Mouse (Mus musculus): ENCODE data around the gene Lrrtm3. TPM values are rescaled to one million over a fixed set of nuclear protein-coding genes. Genes with fewer than 3 reads are reported as not detected.

The Lrrtm3 gene
- polyA plus RNA-seq (2015; fragmentation: Nextera tagmentation; extraction: Ambion mirVana): 41.9 and 51.7 TPM in 2 replicates

- H3K9me3 ChIP-seq (replicated peaks; ENCODE audit: control insufficient read depth, low read length, poor library complexity, severe bottlenecking): no peaks in the 10 kb centered on the region
- H3K4me2 ChIP-seq (ENCODE audit: low read length): peak within 1 kb of the TSS; percentile 77
- no peaks in the 10 kb centered on the region for H3K4me1 ChIP-seq (ENCODE audit: control insufficient read depth, insufficient read depth, low read length)
- under 1% methylated on average over 22 of the region's 22 CpGs for WGBS
- H3K27ac ChIP-seq (ENCODE audit: low read length): no peak within 1 kb of the TSS; the same call in none of the 2 replicates
- peak within 1 kb of the TSS; percentile 70 for H3K9ac ChIP-seq (ENCODE audit: low read depth, low read length)
- no peaks in the 10 kb centered on the region for H3K36me3 ChIP-seq (ENCODE audit: control insufficient read depth, insufficient read depth, low read length)
- ATAC-seq: peak; percentile 95
- H3K4me3 ChIP-seq (ENCODE audit: low read depth, low read length): peak within 1 kb of the TSS; percentile 50
- no peaks in the 10 kb centered on the region for H3K27me3 ChIP-seq (ENCODE audit: control insufficient read depth, insufficient read depth, low read depth, low read length)
Observed at GRCm38 (mm10) chr10:64089680-64090460, at the start of gene Lrrtm3. TSS of gene Lrrtm3 (minus strand) at chr10:64090277.

- Histone ChIP-seq H3K9ac (ENCODE audit: low read depth, low read length) (no peak overlapping the region), H3K4me2 (ENCODE audit: low read length) (no peak overlapping the region), H3K9me3 (replicated peaks; ENCODE audit: control insufficient read depth, low read length, poor library complexity, severe bottlenecking) (no peaks in the 10 kb centered on the region), H3K27ac (ENCODE audit: low read length) (no peak overlapping the region), H3K4me1 (ENCODE audit: control insufficient read depth, insufficient read depth, low read length) (no peaks in the 10 kb centered on the region), H3K36me3 (ENCODE audit: control insufficient read depth, insufficient read depth, low read length) (no peaks in the 10 kb centered on the region), H3K27me3 (ENCODE audit: control insufficient read depth, insufficient read depth, low read depth, low read length) (no peaks in the 10 kb centered on the region), H3K4me3 (ENCODE audit: low read depth, low read length) (no peak overlapping the region)
- 10% methylated on average over 7 of the region's 7 CpGs for WGBS
- ATAC-seq: no peak
Observed at GRCm38 (mm10) chr10:64135481-64135880, 45.4 kb upstream of the Lrrtm3 start.

- H3K9ac ChIP-seq (ENCODE audit: low read depth, low read length): no peak overlapping the region
- no peak overlapping the region for H3K4me3 ChIP-seq (ENCODE audit: low read depth, low read length)
- H3K27me3 ChIP-seq (ENCODE audit: control insufficient read depth, insufficient read depth, low read depth, low read length): no peaks in the 10 kb centered on the region
- no peaks in the 10 kb centered on the region for H3K36me3 ChIP-seq (ENCODE audit: control insufficient read depth, insufficient read depth, low read length)
- no peak overlapping the region for H3K4me2 ChIP-seq (ENCODE audit: low read length)
- H3K27ac ChIP-seq (ENCODE audit: low read length): no peak overlapping the region
- 79% methylated on average over 3 of the region's 3 CpGs for WGBS
- H3K4me1 ChIP-seq (ENCODE audit: control insufficient read depth, insufficient read depth, low read length): no peaks in the 10 kb centered on the region
- no peak for ATAC-seq
- no peaks in the 10 kb centered on the region for H3K9me3 ChIP-seq (replicated peaks; ENCODE audit: control insufficient read depth, low read length, poor library complexity, severe bottlenecking)
Observed at GRCm38 (mm10) chr10:64133461-64133860, 43.4 kb upstream of the Lrrtm3 start.

GRCm38 (mm10) chr10:64130397-64131150 lies 40.5 kb upstream of the Lrrtm3 start:
- Histone ChIP-seq H3K4me1 (ENCODE audit: control insufficient read depth, insufficient read depth, low read length) (no peaks in the 10 kb centered on the region), H3K4me3 (ENCODE audit: low read depth, low read length) (no peak overlapping the region), H3K9ac (ENCODE audit: low read depth, low read length) (no peak overlapping the region), H3K27ac (ENCODE audit: low read length) (no peak overlapping the region), H3K36me3 (ENCODE audit: control insufficient read depth, insufficient read depth, low read length) (no peaks in the 10 kb centered on the region), H3K4me2 (ENCODE audit: low read length) (no peak overlapping the region), H3K27me3 (ENCODE audit: control insufficient read depth, insufficient read depth, low read depth, low read length) (no peaks in the 10 kb centered on the region), H3K9me3 (replicated peaks; ENCODE audit: control insufficient read depth, low read length, poor library complexity, severe bottlenecking) (no peaks in the 10 kb centered on the region)
- ATAC-seq: peak; percentile 54; the same call in 1 of the 2 replicates
- 74% methylated on average over 15 of the region's 15 CpGs for WGBS

GRCm38 (mm10) chr10:64118833-64119232 lies 28.8 kb upstream of the Lrrtm3 start:
- ATAC-seq: no peak
- Histone ChIP-seq H3K4me3 (ENCODE audit: low read depth, low read length) (no peak overlapping the region), H3K4me1 (ENCODE audit: control insufficient read depth, insufficient read depth, low read length) (no peaks in the 10 kb centered on the region), H3K9me3 (replicated peaks; ENCODE audit: control insufficient read depth, low read length, poor library complexity, severe bottlenecking) (no peaks in the 10 kb centered on the region), H3K27me3 (ENCODE audit: control insufficient read depth, insufficient read depth, low read depth, low read length) (no peaks in the 10 kb centered on the region), H3K9ac (ENCODE audit: low read depth, low read length) (no peak overlapping the region), H3K36me3 (ENCODE audit: control insufficient read depth, insufficient read depth, low read length) (no peaks in the 10 kb centered on the region), H3K4me2 (ENCODE audit: low read length) (no peak overlapping the region), H3K27ac (ENCODE audit: low read length) (no peak overlapping the region)
- WGBS: 89% methylated on average over 3 of the region's 3 CpGs

GRCm38 (mm10) chr10:64115246-64115645 lies 25.2 kb upstream of the Lrrtm3 start:
- WGBS: 95% methylated on average over 11 of the region's 11 CpGs
- Histone ChIP-seq H3K9ac (ENCODE audit: low read depth, low read length) (no peak overlapping the region), H3K4me3 (ENCODE audit: low read depth, low read length) (no peak overlapping the region), H3K27me3 (ENCODE audit: control insufficient read depth, insufficient read depth, low read depth, low read length) (no peaks in the 10 kb centered on the region), H3K4me1 (ENCODE audit: control insufficient read depth, insufficient read depth, low read length) (no peaks in the 10 kb centered on the region), H3K27ac (ENCODE audit: low read length) (no peak overlapping the region), H3K9me3 (replicated peaks; ENCODE audit: control insufficient read depth, low read length, poor library complexity, severe bottlenecking) (no peaks in the 10 kb centered on the region), H3K36me3 (ENCODE audit: control insufficient read depth, insufficient read depth, low read length) (no peaks in the 10 kb centered on the region), H3K4me2 (ENCODE audit: low read length) (no peak overlapping the region)
- ATAC-seq: no peak

GRCm38 (mm10) chr10:64096532-64096931 lies 6.5 kb upstream of the Lrrtm3 start:
- 97% methylated on average over 1 of the region's 1 CpGs for WGBS
- Histone ChIP-seq H3K27ac (ENCODE audit: low read length) (no peak overlapping the region), H3K9ac (ENCODE audit: low read depth, low read length) (no peak overlapping the region), H3K4me2 (ENCODE audit: low read length) (no peak overlapping the region), H3K27me3 (ENCODE audit: control insufficient read depth, insufficient read depth, low read depth, low read length) (no peaks in the 10 kb centered on the region), H3K4me1 (ENCODE audit: control insufficient read depth, insufficient read depth, low read length) (no peaks in the 10 kb centered on the region), H3K9me3 (replicated peaks; ENCODE audit: control insufficient read depth, low read length, poor library complexity, severe bottlenecking) (no peaks in the 10 kb centered on the region), H3K4me3 (ENCODE audit: low read depth, low read length) (no peak overlapping the region), H3K36me3 (ENCODE audit: control insufficient read depth, insufficient read depth, low read length) (no peaks in the 10 kb centered on the region)
- ATAC-seq: no peak

- no peak for ATAC-seq
- Histone ChIP-seq H3K27me3 (ENCODE audit: control insufficient read depth, insufficient read depth, low read depth, low read length) (no peaks in the 10 kb centered on the region), H3K9ac (ENCODE audit: low read depth, low read length) (peak overlapping the region; percentile 64), H3K4me1 (ENCODE audit: control insufficient read depth, insufficient read depth, low read length) (peaks cover 1% of the 10 kb centered on the region; the same call in 1 of the 2 replicates), H3K9me3 (replicated peaks; ENCODE audit: control insufficient read depth, low read length, poor library complexity, severe bottlenecking) (no peaks in the 10 kb centered on the region), H3K27ac (ENCODE audit: low read length) (peak overlapping the region; percentile 5; the same call in 1 of the 2 replicates), H3K36me3 (ENCODE audit: control insufficient read depth, insufficient read depth, low read length) (no peaks in the 10 kb centered on the region), H3K4me3 (ENCODE audit: low read depth, low read length) (peak overlapping the region; percentile 49), H3K4me2 (ENCODE audit: low read length) (peak overlapping the region; percentile 61)
- WGBS: 18% methylated on average over 19 of the region's 19 CpGs
Observed at GRCm38 (mm10) chr10:64088774-64089460, 1.2 kb downstream of the Lrrtm3 start.
